Mouse (Mus musculus) liver, embryonic 16.5 days (tissue): ENCODE results near the gene Ralgapb. TPM values are rescaled to one million over a fixed set of nuclear protein-coding genes. Genes with fewer than 3 reads are reported as not detected.

ENCODE experiments used
- polyA plus RNA-seq: library from polyadenylated mRNA; unstranded; fragments of >200 nt; fragmentation: Nextera tagmentation; extraction: Ambion mirVana; gene quantifications from 2 replicates; pipeline ENCODE4 v1.2.1, GENCODE M21; 2015

The Ralgapb gene
- polyA plus RNA-seq, 1 experiment from 2014 or later = 4.7 TPM

Other genes starting within 250 kb of the Ralgapb start
- 0.69 and 0.78 TPM in 2 replicates for gene D630003M21Rik, start 180.6 kb upstream of the Ralgapb start, polyA plus RNA-seq
- not detected in 2 replicates for gene Bpi, start 151.8 kb upstream of the Ralgapb start, polyA plus RNA-seq
- gene Lbp, start 103.4 kb upstream of the Ralgapb start, polyA plus RNA-seq = 61.5 and 69.9 TPM in 2 replicates
- 1.2 and 2.6 TPM in 2 replicates for gene Snhg11, start 34.2 kb upstream of the Ralgapb start, polyA plus RNA-seq
- gene Adig, start 92.8 kb downstream of the Ralgapb start, polyA plus RNA-seq = not detected in 2 replicates
- gene Arhgap40, start 102.9 kb downstream of the Ralgapb start, polyA plus RNA-seq = not detected in 2 replicates
- not detected in 2 replicates for gene Slc32a1, start 200.9 kb downstream of the Ralgapb start, polyA plus RNA-seq
- gene Actr5, start 215.0 kb downstream of the Ralgapb start, polyA plus RNA-seq = 1.8 and 2.3 TPM in 2 replicates